Mouse (Mus musculus): ENCODE measurements at regions not wholly inside any gene's neighbourhood (a gene's known extent, or its start where the extent isn't known, plus 50 kb on each side); places are given as distances from the start of the nearest gene placed in this dataset.

DNA sequence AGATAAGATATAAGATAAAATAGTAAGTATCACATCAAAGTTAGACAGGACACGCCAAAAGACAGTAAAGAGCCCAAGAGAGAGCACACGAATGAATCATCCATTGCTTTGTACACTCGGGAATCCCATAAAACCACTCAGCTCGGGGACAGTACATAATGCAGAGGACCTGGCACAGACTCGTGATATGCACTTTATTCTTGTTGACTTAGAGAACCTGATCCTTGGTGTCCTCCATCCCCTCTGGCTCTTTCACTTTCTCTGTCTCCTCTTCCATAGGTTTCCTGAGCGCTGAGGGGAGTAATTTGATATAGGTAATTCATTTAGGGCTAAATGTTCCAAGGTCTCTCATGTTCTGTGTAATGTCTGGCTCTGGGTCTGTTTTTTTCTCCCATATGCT is 83.3 kb upstream of the Mtap start:
- Histone ChIP-seq H3K9ac (ENCODE audit: low read length) (no peak overlapping the region), H3K4me2 (ENCODE audit: low read depth, low read length) (no peak overlapping the region), H3K36me3 (ENCODE audit: control insufficient read depth, insufficient read depth, low read length) (no peaks in the 10 kb centered on the region), H3K9me3 (replicated peaks; ENCODE audit: control insufficient read depth, low read length) (no peaks in the 10 kb centered on the region), H3K27me3 (ENCODE audit: control insufficient read depth, insufficient read depth, low read length) (no peaks in the 10 kb centered on the region), H3K4me3 (replicated peaks; ENCODE audit: low read length) (no peak overlapping the region), H3K27ac (ENCODE audit: low read length) (no peak overlapping the region), H3K4me1 (ENCODE audit: control insufficient read depth, insufficient read depth, low read length) (no peaks in the 10 kb centered on the region)
- no peak for ATAC-seq (ENCODE audit: insufficient read depth, low FRiP score)
- WGBS: 46% methylated on average over 6 of the region's 6 CpGs

DNA sequence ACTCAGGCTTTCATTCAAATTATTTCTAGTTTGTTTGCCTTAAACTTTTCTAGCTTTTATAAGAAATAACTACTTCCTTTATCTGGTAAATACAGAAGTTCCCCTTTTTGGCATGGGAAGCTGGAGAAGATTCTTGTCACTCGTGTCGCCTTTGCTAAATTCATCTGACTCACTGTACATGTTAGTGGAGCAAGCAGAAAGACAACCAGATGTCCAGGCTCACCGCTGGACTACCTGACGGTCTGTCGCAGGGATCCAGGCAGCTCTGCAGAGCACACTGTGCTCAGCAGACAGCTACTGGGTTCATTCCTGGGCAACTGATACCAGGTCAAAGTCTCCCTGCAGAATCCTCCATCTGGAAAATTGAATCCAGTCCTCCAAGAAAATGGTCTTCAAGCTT is 85.0 kb upstream of the Mtap start:
- Histone ChIP-seq H3K36me3 (ENCODE audit: control insufficient read depth, insufficient read depth, low read length) (no peaks in the 10 kb centered on the region), H3K4me2 (ENCODE audit: low read depth, low read length) (no peak overlapping the region), H3K4me1 (ENCODE audit: control insufficient read depth, insufficient read depth, low read length) (no peaks in the 10 kb centered on the region), H3K4me3 (replicated peaks; ENCODE audit: low read length) (no peak overlapping the region), H3K9ac (ENCODE audit: low read length) (no peak overlapping the region), H3K9me3 (replicated peaks; ENCODE audit: control insufficient read depth, low read length) (no peaks in the 10 kb centered on the region), H3K27ac (ENCODE audit: low read length) (no peak overlapping the region), H3K27me3 (ENCODE audit: control insufficient read depth, insufficient read depth, low read length) (no peaks in the 10 kb centered on the region)
- WGBS: 65% methylated on average over 5 of the region's 5 CpGs
- no peak for ATAC-seq (ENCODE audit: insufficient read depth, low FRiP score)

DNA sequence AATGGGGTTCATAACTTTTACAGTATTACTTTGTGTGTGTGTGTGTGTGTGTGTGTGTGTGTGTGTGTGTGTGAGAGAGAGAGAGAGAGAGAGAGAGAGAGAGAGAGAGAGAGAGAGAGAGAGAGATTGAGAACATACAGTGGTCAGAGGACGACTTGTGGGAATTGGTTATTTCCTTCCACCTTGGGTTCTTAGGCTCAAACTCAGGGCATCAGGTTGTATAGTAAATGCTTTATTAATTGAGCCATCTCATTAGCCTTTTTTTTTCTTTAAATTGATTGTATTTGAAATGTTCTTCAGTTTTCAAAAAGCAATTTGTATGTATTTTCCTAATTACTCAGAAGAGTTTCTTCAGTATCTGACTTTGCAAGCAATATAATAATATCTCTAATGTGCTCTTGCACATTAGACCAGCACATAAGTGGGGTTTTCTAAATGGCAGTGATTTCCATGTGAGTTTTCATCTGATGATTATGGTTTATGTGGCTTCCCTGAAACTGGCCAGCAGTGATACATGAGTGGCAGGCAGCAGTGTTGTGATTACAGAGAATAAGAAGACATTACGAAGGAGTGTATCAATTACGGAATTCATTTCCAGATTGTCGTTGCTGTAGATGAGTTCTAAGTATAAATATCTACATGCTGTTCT is 86.2 kb upstream of the Mtap start:
- ATAC-seq (ENCODE audit: insufficient read depth, low FRiP score): no peak
- Histone ChIP-seq H3K27ac (ENCODE audit: low read length) (no peak overlapping the region), H3K9ac (ENCODE audit: low read length) (no peak overlapping the region), H3K36me3 (ENCODE audit: control insufficient read depth, insufficient read depth, low read length) (no peaks in the 10 kb centered on the region), H3K9me3 (replicated peaks; ENCODE audit: control insufficient read depth, low read length) (no peaks in the 10 kb centered on the region), H3K4me1 (ENCODE audit: control insufficient read depth, insufficient read depth, low read length) (no peaks in the 10 kb centered on the region), H3K27me3 (ENCODE audit: control insufficient read depth, insufficient read depth, low read length) (no peaks in the 10 kb centered on the region), H3K4me2 (ENCODE audit: low read depth, low read length) (no peak overlapping the region), H3K4me3 (replicated peaks; ENCODE audit: low read length) (no peak overlapping the region)
- 74% methylated on average over 4 of the region's 4 CpGs for WGBS

DNA sequence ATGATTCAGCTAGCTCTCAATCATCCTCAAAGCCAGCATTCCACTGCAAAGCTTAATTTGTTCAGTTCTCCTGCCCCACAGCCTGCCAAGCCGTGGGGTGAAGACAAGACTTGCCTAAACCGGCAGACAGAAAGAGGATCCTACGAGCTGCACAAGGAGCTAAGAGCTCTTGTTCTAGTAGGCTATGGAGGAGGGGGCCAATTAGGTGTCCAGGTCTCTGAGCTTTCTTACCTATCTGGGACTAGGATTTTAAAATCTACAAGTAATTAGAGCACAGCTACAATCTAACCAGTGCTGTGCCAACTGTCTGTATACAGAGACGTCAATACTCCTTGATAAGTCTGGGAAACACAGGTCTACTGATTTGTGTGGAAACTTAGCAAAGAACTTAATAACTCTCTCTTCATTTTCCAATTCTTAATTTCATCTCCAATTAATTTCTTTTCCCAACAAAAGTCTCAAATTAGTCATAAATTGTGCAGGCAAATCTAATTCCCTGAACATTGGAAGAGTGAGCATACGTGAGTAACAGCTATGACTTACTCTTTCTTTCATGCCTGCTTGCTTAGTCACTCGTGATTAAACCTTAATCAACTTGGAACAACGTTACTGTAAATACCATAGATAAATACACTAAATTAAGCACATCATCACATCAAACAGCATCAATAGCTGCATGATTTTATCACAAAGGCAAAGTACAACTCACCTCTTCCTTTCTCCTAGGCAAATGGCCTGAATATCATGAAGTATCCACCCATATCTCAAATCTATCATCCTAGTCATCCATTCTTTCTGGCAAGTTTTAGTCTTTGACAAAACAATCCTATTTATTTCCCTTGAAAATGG is 87.1 kb upstream of the Mtap start:
- Histone ChIP-seq H3K36me3 (ENCODE audit: control insufficient read depth, insufficient read depth, low read length) (no peaks in the 10 kb centered on the region), H3K4me1 (ENCODE audit: control insufficient read depth, insufficient read depth, low read length) (no peaks in the 10 kb centered on the region), H3K9me3 (replicated peaks; ENCODE audit: control insufficient read depth, low read length) (no peaks in the 10 kb centered on the region), H3K4me3 (replicated peaks; ENCODE audit: low read length) (no peak overlapping the region), H3K9ac (ENCODE audit: low read length) (no peak overlapping the region), H3K27me3 (ENCODE audit: control insufficient read depth, insufficient read depth, low read length) (no peaks in the 10 kb centered on the region), H3K4me2 (ENCODE audit: low read depth, low read length) (no peak overlapping the region), H3K27ac (ENCODE audit: low read length) (no peak overlapping the region)
- no peak for ATAC-seq (ENCODE audit: insufficient read depth, low FRiP score)
- 47% methylated on average over 7 of the region's 7 CpGs for WGBS

DNA sequence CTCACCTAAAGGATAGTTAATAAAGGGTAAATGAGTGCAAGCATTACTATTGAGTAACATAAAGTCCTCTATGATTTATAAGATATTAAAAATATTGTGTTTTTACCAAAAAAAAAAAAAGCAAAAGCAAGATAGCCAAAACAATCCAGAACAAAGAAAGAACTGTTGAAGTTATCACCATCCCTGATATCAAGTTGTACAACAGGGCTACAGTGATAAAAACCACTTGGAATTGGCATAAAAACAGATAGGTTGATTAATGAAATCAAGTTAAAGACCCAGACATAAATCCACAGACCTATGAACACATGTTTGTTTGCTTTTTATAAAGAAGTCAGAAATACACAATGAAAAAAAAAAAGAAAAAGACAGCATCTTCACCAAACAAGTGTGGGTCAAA is 92.4 kb upstream of the Mtap start:
- Histone ChIP-seq H3K36me3 (ENCODE audit: control insufficient read depth, insufficient read depth, low read length) (no peaks in the 10 kb centered on the region), H3K4me1 (ENCODE audit: control insufficient read depth, insufficient read depth, low read length) (no peaks in the 10 kb centered on the region), H3K27me3 (ENCODE audit: control insufficient read depth, insufficient read depth, low read length) (no peaks in the 10 kb centered on the region), H3K4me3 (replicated peaks; ENCODE audit: low read length) (no peak overlapping the region), H3K4me2 (ENCODE audit: low read depth, low read length) (no peak overlapping the region), H3K9me3 (replicated peaks; ENCODE audit: control insufficient read depth, low read length) (no peaks in the 10 kb centered on the region), H3K27ac (ENCODE audit: low read length) (no peak overlapping the region), H3K9ac (ENCODE audit: low read length) (no peak overlapping the region)
- ATAC-seq (ENCODE audit: insufficient read depth, low FRiP score): no peak

DNA sequence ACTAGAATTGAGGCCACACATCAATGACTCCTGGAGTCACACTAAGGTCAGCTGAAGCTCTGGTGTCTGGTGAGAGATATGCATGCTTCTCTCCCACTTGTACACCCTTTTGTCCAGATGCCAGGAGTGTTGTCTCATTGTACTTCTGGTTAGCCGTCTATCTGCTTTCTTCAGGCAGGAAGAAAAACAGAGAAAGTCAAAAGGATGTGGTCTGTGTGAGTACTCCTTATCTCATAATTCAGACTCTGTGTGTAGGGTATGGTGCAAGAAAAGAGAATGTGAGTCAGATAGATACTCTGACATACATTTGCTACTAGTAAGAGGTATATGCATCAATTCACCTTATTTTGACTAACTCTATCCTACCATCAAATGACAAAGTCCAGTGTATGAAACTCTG is 92.9 kb upstream of the Mtap start:
- Histone ChIP-seq H3K27me3 (ENCODE audit: control insufficient read depth, insufficient read depth, low read length) (no peaks in the 10 kb centered on the region), H3K4me1 (ENCODE audit: control insufficient read depth, insufficient read depth, low read length) (no peaks in the 10 kb centered on the region), H3K27ac (ENCODE audit: low read length) (no peak overlapping the region), H3K4me2 (ENCODE audit: low read depth, low read length) (no peak overlapping the region), H3K9ac (ENCODE audit: low read length) (no peak overlapping the region), H3K4me3 (replicated peaks; ENCODE audit: low read length) (no peak overlapping the region), H3K9me3 (replicated peaks; ENCODE audit: control insufficient read depth, low read length) (no peaks in the 10 kb centered on the region), H3K36me3 (ENCODE audit: control insufficient read depth, insufficient read depth, low read length) (no peaks in the 10 kb centered on the region)
- WGBS: 61% methylated on average over 1 of the region's 1 CpGs
- ATAC-seq (ENCODE audit: insufficient read depth, low FRiP score): no peak

DNA sequence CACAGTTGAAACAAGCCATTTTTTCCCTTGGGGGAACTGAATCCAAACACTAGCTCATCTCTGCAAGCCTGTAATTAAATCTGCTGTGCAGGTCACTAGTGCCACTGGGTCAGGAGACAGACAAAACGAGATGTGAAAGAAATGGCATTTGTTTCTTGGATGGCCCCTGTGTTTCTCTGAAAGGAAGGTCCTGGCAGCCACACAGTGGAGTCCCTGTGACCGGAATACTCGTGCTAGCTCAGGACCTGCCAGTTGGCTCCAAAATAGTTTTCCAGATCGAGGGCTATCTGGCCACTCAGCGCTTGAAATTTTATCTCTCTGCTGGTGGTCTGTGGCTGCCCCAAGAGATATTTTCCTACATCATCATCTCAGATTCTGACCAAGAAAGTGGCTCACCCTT is 96.1 kb upstream of the Mtap start:
- Histone ChIP-seq H3K4me1 (ENCODE audit: control insufficient read depth, insufficient read depth, low read length) (no peaks in the 10 kb centered on the region), H3K4me3 (replicated peaks; ENCODE audit: low read length) (no peak overlapping the region), H3K9ac (ENCODE audit: low read length) (no peak overlapping the region), H3K4me2 (ENCODE audit: low read depth, low read length) (no peak overlapping the region), H3K27ac (ENCODE audit: low read length) (no peak overlapping the region), H3K9me3 (replicated peaks; ENCODE audit: control insufficient read depth, low read length) (no peaks in the 10 kb centered on the region), H3K27me3 (ENCODE audit: control insufficient read depth, insufficient read depth, low read length) (no peaks in the 10 kb centered on the region), H3K36me3 (ENCODE audit: control insufficient read depth, insufficient read depth, low read length) (no peaks in the 10 kb centered on the region)
- no peak for ATAC-seq (ENCODE audit: insufficient read depth, low FRiP score)
- 67% methylated on average over 5 of the region's 5 CpGs for WGBS

DNA sequence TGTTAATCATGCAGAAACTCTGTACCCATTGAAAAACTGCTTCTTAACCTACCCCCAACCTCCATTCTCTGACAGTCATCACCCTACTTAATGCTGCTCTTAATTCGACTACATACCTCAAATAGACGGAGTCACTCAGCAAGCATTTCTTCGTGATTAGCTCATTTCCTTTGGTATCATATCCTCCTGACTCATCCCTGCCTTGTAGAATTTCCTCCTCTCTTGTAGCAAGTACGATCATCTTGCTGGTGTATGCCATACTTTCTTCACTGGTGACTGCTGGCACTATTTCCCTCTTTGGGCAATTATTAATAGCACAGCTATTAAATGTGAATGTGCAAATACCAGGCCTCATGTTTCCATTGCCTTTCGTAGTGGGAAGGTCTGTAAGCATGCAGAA is 98.0 kb upstream of the Mtap start:
- no peaks in the 10 kb centered on the region for H3K9me3 ChIP-seq (replicated peaks; ENCODE audit: control insufficient read depth, low read length)
- WGBS: 63% methylated on average over 5 of the region's 5 CpGs
- no peaks in the 10 kb centered on the region for H3K27me3 ChIP-seq (ENCODE audit: control insufficient read depth, insufficient read depth, low read length)
- H3K4me1 ChIP-seq (ENCODE audit: control insufficient read depth, insufficient read depth, low read length): no peaks in the 10 kb centered on the region
- H3K27ac ChIP-seq (ENCODE audit: low read length): no peak overlapping the region
- H3K36me3 ChIP-seq (ENCODE audit: control insufficient read depth, insufficient read depth, low read length): no peaks in the 10 kb centered on the region
- ATAC-seq (ENCODE audit: insufficient read depth, low FRiP score): no peak
- no peak overlapping the region for H3K4me3 ChIP-seq (replicated peaks; ENCODE audit: low read length)
- no peak overlapping the region for H3K4me2 ChIP-seq (ENCODE audit: low read depth, low read length)
- no peak overlapping the region for H3K9ac ChIP-seq (ENCODE audit: low read length)

DNA sequence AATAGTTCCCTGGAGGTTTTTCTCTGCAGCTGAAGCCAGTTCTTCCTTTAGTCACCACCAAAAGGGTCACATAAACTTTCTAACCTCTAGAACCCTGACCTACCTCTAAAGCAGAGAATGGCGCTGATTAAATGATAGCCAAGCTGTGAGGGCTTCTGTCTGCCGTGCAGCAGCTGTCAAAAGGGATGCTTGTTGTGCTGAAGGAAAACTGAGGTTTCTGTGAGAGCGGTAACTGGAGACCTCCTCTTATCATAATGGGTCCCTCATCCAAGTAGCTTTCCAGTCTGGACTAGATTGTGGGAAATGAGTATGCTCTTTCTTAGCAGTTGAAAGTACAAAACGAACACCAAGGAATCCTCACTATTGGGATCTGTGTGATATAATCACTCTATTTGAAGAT is 98.8 kb upstream of the Mtap start:
- no peaks in the 10 kb centered on the region for H3K27me3 ChIP-seq (ENCODE audit: control insufficient read depth, insufficient read depth, low read length)
- H3K4me3 ChIP-seq (replicated peaks; ENCODE audit: low read length): no peak overlapping the region
- WGBS: 51% methylated on average over 4 of the region's 4 CpGs
- H3K9ac ChIP-seq (ENCODE audit: low read length): no peak overlapping the region
- no peak overlapping the region for H3K4me2 ChIP-seq (ENCODE audit: low read depth, low read length)
- no peaks in the 10 kb centered on the region for H3K9me3 ChIP-seq (replicated peaks; ENCODE audit: control insufficient read depth, low read length)
- no peaks in the 10 kb centered on the region for H3K36me3 ChIP-seq (ENCODE audit: control insufficient read depth, insufficient read depth, low read length)
- H3K4me1 ChIP-seq (ENCODE audit: control insufficient read depth, insufficient read depth, low read length): no peaks in the 10 kb centered on the region
- H3K27ac ChIP-seq (ENCODE audit: low read length): no peak overlapping the region
- no peak for ATAC-seq (ENCODE audit: insufficient read depth, low FRiP score)
